Mouse (Mus musculus) heart, adult 9 months (tissue): ENCODE measurements around the gene Aoc3.
"Not testable (repeated sequence)": the region's sequence is repeated elsewhere in the genome, so short reads cannot be mapped to it uniquely, and the experiment has no call there.

ENCODE experiments used
- DNase-seq, 2 experiments: peaks; one replicate each; pipeline ENCODE4 v3.0.0; 2022; ENCODE audit warnings: low spot score in 2 of 2

Gene Aoc3

DNA sequence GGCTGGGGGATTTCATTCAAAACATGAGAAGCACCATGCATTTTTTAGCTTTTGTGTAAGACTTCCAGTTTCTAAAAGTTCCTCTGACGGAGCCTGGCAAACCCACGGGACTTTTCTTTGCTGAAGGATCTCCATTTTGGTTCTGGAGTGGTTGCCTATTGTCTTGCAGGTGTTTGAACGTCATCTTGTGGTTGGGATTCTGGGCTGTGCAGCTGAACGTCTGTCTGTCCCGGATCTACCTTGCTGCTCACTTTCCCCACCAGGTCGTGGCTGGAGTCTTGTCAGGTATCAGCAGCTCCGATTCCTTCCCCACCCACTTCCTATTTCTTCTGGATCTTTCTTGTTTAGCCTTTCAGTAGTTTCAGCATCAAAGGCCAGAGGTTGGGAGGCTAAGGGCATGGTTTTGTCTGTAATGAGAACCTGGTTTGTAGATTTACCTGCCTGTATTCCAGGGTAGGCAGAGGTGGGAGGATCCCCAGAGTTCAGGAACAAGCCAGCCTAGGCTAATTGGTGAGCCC lies 44.1 kb downstream of the Aoc3 start:
- DNase-seq: no peak

DNA sequence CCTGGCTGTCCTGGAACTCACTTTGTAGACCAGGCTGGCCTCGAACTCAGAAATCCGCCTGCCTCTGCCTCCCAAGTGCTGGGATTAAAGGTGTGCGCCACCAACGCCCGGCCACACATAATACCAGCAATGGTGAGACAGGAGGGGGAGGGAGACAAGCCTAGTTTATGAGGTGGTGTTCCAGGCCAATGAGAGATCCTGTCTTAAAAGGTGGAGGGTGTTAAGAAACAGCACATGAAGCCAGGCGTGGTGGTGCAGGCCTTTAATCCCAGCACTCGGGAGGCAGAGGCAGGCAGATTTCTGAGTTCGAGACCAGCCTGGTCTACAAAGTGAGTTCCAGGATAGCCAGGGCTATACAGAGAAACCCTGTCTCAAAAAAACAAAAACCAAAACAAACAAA lies 47.8 kb downstream of the Aoc3 start:
- DNase-seq: not testable (repeated sequence)

DNA sequence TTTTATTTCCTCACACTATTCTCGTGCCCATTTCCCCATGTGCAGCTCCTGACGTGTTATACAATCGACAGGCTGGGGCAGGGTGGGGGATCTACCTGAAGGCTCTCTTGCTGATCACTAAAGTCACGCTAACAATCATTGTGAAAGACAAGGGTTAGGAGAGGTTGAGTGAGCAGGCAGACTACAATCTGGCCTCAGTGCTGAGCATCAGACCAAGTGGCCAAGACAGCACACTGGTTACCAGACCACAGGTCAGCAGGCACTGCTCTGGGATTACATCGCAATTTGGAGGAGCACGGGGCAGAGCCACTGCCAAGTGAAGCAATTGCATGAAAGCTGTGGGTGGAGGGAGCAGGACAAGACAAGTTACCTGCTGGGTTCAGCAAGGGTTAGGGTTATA lies 48.5 kb downstream of the Aoc3 start:
- no peak for DNase-seq

DNA sequence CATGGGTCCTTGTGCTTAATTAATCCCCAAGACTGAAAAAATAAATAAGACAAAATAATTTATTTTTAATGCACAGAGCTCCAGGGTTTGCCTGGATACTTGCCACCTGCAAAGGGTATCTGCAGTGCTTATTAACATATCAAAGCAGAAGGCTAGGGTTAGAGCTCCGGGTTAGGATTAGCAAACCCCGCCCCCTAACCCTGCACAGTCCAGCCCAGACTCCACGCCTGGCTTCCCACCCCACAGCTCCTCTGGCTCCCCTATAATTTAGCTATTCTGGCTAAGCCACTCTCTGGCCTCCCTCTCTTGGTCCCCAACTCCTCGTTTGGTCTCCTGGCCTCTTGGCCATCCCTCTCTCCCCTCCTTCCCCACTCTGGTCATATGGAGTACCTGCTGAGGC lies 51.4 kb downstream of the Aoc3 start:
- no peak for DNase-seq
